Mouse (Mus musculus): ENCODE results near the gene Fam20b.
"Not testable (repeated sequence)": the region's sequence is repeated elsewhere in the genome, so short reads cannot be mapped to it uniquely, and the experiment has no call there.

The Fam20b gene

DNA sequence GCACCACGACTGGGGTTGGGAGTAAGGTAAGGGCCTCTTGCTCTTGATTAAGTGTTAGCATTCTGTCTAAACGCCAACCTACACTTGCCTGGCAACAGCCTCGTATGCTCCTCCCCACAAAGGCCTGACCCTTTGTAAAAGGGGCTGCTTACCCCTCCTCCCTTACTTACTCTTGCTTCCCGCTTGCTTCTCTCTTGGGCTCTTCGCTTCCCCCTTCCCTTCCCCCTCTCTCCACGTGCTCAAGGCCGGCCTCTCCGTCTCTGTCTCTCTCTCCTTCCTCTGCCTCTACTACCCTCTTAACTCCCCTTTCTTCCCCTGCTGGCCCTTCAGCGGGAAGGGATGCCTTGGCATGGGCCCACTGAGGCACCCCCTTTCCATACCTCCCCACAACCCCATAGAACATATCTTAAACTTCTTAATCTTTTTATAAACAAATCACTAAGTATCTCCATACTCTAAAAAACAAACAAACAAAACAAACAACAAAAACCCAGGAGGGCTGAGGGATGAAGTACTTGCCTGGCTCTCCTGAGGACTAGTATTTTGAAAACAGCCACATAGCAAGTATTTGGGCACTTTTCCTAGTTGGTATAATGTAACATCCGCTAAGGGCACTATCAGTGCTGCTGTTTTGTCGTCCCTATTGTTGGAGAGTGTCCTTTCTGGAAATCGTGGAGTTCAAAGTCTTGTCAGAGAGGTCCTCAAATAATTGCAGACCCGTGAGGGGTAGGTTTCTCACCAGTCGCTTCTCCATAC is 46.0 kb downstream of the Fam20b start:
- DNase-seq (ENCODE audit: extremely low spot score, low read depth, low spot score) = no peak

DNA sequence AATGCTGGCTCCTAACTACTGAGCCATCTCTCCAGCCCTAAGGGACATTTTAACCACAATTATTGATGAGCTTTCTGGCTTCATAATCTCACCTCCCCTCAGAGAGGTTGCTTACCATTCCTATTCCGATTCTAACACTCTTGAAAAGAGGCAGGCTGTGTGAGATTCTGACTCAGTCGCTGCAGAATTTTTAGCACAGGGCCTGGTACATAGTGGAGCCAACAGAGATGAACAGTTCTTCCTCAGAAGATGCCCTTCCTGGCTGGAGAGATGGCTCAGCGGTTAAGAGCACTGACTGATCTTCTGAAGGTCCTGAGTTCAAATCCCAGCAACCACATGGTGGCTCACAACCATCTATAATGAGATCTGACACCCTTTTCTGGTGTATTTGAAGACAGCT is 47.0 kb downstream of the Fam20b start:
- no peak for DNase-seq (ENCODE audit: extremely low spot score, low read depth, low spot score)

DNA sequence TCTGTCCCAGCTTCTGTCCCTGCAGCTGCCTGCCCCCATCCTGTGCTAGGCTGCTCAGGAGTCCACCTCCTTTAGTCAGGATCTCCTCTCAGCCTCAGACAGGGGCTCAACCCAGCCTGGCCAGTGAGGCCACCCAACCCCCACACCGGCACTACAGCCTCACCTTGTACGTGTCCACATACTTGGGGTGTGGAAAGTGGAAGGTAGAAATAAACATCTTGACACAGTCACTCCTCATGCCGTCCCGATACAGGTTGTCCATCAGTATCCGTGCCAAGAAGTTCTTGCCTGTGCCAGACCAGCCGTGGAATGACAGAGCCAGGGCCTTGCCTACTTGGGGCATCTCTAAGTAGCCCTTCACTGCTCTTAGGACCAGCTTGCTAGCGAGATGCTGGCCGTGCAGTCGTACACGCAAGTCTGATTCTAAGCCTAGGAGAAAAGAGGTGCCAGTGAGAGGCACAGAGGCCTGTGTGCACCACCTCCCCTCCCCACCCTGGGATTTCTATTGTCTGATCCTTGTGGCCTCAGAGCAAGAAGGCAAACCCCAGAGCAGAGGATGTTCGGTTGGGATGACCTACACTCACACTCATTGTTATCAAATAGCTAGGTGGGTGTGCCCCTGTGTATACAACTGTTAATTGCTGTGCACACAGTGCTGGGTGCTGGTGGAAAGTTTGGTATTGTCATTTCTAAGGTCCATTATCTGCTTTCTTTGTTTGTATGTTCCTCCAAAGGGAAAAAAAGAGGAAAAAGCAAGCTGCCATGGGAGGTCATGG is 49.5 kb downstream of the Fam20b start:
- DNase-seq (ENCODE audit: extremely low spot score, low read depth, low spot score) = no peak

DNA sequence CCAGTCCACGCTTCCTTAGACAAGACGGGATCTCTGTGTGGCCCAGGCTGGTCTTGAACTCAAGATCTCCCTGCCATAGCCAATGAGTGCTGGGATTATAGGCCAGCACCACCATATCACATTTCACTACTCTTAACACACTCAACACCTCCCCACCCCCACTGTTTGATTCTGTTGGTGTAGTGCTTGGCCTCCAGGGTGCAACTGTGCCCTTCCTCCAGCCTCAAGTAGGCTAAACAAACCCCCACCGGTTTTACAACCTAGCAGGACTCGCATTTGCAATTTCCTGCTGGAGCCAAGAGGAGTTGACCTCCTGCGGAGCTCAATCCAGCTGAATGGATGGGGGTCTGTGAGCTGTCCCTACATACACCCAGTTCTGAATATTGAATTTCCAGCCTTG is 50.3 kb downstream of the Fam20b start:
- no peak for DNase-seq (ENCODE audit: extremely low spot score, low read depth, low spot score)

DNA sequence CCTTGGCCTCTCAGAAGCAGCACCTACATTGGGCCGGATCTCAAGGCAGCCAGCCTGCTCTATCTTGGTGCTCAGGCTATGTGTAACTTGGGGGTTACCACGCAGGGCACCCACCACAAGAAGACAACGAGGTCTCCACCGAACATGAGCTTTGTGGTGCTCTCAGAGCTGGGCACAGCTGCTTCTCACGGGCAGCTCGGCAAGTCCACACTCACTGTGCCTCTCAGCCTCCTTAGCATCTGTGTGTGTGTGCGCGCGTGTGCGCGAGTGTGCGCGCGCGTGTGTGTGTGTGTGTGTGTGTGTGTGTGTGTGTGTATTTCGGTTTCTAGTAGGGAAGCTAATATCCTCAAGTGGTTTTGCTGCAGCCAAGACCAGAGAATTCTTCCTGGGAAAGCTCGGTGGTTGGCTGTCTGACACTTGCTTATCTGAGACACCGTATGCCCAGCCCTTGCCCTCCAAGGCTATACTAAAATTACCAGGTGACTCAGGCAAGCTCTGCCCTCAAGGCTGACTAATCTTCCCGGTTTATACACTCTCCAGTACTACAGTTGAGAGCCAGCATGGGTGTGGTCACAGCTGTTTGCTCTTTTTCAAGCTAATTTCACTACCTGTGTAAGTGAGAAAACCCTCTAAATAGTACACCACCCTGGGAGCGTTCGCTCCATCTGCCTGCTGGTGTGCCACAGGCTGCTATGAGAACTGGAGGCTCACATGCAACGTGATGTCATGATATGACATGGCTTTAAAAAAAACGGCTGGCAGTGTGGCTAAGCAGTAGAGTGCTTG is 51.6 kb downstream of the Fam20b start:
- no peak for DNase-seq (ENCODE audit: extremely low spot score, low read depth, low spot score)

DNA sequence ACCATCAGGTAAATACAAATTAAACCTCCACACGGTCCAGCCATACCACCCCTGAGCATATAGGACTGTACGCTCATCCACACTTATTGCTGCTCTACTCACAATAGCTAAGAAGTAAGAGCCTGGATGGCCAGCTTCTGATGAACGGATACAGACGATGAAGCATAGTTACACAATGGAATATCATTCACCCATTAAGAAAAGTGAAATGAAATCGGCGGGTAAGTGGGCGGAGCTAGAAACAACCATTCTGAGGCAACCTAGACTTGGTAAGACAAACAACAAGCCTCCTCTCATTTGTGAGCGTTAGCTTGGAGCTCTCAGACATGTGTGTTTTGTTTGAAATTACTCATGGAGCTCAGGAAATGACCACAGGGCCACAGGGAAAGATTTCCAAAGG is 53.1 kb downstream of the Fam20b start:
- DNase-seq (ENCODE audit: extremely low spot score, low read depth, low spot score) = no peak

DNA sequence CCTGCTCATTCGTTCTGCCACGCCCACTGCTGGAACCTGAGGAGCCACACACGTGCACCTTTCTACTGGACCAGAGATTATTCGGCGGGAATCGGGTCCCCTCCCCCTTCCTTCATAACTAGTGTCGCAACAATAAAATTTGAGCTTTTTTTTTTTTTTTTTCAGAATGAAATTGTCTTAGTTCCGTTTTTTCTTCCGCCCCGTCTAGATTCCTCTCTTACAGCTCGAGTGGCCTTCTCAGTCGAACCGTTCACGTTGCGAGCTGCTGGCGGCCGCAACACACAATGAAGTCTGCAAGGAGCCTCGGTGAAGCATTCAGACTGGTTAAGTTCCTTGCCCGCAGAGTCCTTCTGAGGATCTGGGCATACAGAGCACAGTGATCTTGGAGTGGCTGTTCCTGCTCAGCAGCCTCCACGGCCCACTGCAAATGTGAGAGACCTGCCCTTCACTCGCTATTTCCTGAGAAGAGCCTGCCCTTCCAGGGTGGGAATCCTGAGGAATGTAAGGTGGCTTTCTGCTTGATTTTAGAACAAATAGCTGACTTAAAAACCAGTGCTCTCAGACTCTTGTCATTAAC is 58.1 kb downstream of the Fam20b start:
- not testable (repeated sequence) for DNase-seq (ENCODE audit: extremely low spot score, low read depth, low spot score)

DNA sequence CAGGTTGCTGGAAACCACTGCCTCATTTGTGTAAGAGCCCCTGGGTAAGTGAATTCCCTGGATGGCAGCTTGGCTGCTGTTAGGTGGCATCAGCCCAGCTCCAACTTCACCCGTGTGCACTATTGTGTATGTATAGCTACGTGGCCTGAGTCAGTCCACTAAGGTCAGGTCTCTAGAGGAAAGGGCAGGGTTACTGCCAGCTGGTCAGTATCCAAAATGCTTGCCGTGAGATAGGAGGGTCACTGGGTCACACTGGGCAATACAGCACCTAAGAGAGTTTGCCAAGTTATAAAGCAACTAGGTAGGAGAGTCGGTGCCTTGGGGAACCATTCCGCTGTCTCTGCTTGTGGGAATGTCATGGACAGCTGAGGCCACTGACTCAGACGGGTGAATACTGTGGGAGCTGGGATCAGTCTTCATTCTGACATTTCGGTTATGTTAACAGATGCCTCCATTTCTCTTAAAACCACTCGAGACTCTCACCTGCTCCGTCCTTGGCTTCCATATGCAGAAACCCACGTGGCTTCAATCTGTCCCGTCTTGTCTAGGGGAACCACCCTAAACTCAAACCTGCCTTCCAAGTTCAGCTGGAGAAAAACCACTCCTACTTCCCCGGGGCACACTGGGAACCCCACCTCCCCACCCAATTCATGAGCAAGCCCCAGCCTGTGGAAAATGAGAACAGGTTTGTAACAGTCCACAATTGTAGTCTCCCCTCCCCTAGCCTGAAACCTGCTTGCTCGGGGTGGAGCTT is 58.8 kb downstream of the Fam20b start:
- no peak for DNase-seq (ENCODE audit: extremely low spot score, low read depth, low spot score)

DNA sequence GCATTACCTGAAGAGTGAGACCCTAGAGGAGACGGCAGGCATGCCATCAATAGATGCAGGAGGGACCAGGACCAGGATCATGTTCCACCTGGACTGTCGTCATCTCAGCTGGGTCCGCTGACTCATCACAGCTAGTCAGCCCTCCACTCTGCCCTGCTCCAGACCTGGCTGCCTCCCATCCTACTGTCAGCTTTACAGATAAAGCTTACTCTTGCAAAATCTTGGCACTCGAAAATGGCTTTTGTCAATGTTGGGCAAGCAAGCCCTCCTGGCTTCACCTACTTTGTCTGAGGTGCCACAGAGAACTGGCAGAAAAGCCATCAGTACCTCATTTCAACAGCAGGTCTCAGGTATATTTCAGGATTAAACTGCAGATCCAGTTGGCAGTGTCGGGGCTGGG is 60.2 kb downstream of the Fam20b start:
- no peak for DNase-seq (ENCODE audit: extremely low spot score, low read depth, low spot score)

DNA sequence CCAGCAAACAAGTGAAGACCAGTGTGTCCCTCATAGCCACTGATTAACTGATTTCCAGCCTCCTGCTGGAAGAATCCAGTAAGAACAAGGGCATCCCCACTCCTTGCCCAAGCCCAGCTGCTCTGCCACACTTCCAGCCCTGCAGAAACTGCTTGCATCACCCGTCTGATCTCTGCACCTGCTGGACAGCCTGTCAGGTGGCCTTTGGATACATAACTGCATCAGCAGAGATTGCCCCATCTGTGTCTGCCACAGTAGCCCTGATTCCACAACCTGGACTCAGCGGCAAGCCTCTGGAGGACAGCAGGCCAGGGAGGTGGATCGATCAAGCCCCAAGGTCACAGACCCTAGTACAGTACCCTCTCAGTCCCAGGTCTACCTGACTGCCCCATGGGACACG is 61.4 kb downstream of the Fam20b start:
- no peak for DNase-seq (ENCODE audit: extremely low spot score, low read depth, low spot score)

DNA sequence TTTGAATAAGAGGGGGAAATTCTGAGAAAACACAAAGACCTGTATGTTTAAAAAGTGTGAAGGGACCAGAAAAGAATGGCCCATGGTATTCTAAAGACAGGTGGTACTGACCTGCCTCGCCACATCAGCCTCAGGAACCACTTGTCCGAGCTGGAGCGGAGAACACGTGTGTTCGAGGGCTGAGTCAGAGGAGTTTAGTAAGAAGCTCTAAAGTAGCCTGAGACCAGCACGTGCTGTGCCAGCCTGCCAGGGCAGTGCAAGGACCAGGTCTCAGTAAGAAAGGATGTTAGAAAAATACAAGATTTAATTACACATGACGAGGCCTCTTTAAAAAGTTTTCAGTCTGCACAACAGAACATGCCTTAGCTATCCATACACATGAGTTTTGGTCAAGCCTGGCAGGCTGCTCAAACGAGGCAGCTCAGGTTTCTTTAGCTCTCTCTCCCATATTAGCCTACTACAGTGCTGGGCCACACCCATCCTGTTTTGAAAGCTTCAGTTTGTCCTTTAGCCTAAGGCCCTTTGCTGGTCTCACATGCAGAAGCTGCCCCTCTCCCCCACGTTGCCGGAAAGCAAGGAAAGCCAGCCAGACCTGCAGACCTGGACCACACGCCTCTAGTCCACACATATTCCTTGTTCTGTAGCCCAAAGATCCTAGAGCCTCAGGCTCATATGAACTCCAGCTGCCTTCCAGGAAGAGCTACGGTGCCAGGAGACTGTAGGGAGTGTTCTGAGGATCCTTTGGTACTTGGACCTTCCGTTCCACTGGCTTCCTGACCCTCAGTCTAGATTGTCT is 64.0 kb downstream of the Fam20b start:
- no peak for DNase-seq (ENCODE audit: extremely low spot score, low read depth, low spot score)

DNA sequence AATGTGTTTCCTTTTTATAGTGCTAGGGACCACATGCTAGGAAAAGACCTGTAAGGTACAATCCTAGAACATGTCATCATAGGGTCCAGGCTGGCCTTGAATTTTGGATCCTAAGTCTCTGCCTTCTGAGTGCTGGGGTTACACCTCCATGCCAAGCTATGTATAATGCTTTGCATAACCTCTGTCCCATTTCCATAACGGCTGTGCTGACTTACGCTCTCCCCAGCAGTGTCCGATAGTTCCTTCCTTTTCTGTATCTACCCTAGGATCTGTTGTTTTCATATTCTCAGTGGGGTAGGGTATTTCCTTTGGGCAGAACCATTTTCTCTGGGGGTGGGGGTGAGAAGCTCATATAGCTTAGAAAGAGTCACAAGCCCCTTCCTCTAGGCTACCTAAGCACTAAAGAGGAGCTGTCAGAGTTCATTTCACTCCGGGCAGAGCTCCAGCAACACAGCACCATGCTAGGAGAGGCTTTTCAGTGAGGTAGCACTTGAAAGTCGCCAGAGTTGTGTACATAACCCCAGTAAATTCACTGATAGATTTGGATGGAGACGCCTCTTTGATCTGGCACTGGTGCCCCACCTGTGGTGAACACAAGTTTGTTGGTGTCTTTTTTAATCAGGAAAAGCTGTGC is 66.6 kb downstream of the Fam20b start:
- no peak for DNase-seq (ENCODE audit: extremely low spot score, low read depth, low spot score)

DNA sequence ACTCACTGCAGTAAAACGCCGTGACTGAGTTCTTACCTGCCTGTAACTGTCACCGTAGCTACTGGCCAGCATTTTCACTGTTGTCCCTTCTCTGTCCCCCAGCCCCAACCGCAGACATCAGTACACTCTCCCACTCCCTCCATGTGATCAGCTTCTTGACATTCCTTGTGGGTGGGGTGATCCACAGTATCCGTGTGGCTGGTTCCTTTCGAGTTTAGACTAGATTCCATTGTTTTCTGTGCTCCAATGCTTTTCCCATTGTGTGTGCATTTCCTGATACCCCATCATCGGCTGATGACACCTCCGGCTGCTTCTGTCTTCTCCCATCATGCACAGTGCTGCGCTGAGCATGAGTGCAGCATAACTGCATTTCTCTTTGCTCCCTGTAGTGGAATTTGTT is 68.3 kb downstream of the Fam20b start:
- no peak for DNase-seq (ENCODE audit: extremely low spot score, low read depth, low spot score)

DNA sequence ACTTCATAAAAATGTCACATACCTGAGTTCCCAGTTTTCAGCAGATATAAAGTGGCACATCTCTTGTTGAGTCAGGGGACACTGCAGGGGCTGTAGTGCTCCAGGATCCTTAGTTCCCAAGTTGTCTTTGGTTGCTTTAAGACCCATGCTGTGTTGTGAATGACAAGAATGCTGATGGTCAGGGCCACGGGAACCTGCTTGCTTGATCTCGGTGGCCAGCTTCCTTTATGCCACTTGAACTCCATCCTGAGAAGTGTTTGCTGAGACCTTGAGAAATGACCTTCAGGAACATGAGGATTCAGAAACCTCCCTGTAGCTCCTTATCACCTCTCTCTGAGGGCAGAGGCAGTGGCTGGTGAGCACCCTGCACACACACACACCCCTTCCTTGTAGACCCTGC is 70.2 kb downstream of the Fam20b start:
- no peak for DNase-seq (ENCODE audit: extremely low spot score, low read depth, low spot score)

DNA sequence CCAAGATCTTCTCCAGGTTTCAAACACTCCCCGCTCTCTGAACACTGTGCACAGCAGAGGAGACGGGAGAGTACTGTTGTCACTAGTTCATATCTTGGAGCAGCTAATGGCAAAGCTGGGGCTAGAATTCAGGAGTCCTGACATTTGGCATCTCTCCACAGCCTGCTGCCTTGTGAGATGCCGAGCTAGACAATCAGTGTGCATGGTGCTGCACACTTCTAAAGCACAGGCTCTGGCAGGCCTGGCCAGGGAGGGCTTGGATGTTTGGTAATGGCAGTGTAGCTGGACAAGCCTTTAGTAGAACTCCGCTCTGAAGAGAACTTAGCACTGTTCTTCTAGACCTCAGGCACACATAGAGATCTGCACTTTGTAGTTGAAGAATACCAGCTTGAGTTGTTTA is 72.9 kb downstream of the Fam20b start:
- DNase-seq (ENCODE audit: extremely low spot score, low read depth, low spot score) = no peak

DNA sequence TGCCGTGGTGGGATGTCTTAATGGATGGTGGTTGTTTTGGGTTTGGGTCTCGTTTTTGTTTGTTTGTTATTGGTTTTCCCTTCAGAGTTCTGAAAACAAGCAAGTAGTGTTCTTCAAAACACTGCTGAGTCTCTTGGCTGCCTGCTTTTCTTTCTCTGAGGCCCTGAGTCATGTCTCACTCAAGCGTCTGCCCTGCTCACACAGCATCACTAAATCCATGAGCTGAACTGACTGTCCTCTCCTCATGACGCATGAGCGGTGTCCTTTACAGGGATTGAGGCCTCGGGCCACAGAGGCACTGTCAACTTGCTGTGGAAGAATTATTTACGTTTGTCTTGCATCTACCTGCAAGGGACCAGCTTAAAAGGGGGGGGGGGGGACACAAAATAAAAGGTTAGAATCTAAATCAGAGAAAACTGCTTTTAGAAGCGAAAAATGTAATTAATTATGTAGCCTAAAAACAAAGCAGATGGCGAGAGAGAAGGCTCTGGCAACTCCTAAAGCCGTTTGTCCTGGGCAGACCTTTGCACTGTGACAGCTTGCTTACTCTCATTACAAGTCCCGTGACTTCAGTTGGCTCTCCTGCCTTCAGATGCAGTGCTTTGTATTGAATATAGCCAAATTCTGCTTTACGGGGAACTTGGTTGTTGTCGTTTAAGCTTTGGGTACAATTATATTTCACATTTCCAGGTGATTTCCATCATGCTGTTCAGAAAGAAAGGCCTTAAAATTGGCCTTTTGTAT is 73.9 kb downstream of the Fam20b start:
- DNase-seq (ENCODE audit: extremely low spot score, low read depth, low spot score) = no peak

DNA sequence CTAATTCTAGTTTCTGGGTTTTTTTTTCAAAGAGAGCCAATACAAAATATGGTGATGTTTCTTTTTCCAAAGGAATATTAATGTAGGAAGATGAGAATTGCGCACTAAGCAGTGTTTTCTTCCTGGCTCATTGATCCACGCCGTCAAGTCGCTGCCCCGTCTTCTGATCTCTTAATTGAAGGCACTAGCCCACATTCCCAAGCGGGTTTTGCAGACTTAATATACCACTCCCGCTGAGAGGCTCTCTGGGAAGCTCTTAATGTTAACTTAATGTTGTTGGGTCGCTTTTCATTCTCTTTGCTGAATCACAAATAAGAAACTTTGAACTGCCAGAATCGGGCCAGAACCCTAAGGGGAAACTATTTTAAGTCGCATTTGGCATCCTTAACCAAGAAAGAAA is 74.8 kb downstream of the Fam20b start:
- no peak for DNase-seq (ENCODE audit: extremely low spot score, low read depth, low spot score)

DNA sequence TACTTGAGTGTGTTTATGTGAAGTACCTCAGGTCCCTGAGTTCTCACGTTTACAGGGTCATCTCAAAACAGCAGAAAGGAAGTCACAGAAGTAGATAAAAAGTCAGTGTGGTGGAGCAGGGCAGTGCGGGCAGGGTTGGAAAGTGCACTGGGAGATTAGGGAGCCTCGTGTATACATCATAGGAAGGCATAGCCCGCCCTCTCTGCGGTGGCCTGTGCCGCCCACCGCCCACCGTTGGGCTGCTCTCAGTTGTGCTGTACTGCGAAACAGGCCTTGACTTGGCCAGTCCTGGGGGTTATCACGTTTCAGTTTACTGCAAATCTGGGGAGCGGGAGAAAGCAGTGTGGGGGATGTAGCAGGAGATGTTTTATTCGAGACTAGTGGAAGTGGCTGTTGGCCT is 76.1 kb downstream of the Fam20b start:
- DNase-seq (ENCODE audit: extremely low spot score, low read depth, low spot score) = no peak

DNA sequence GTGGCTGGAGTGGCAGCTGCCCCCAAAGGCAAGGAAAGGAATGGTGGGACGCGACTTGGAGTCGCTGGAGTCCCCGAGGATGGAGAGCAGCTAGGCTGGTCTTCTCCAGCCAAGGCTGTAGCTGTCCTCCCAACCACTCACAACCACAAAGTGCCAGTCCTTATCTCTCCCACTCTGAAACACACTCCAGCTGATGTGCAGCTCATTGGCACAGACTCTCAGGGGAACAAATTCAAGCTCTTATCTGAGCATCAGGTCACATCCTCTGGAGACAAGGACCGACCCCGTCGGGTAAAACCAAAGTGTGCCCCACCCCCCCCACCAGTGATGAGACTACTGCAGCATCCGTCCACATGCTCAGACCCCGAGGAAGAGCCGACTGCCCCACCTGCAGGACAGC is 77.1 kb downstream of the Fam20b start:
- DNase-seq (ENCODE audit: extremely low spot score, low read depth, low spot score) = no peak

Data from hindlimb bud, embryonic 11.5 days (tissue).